Mouse (Mus musculus): ENCODE measurements around the gene Lix1l. TPM values are rescaled to one million over a fixed set of nuclear protein-coding genes. Genes with fewer than 3 reads are reported as not detected.
"Not testable (repeated sequence)": the region's sequence is repeated elsewhere in the genome, so short reads cannot be mapped to it uniquely, and the experiment has no call there.

Gene Lix1l
- polyA plus RNA-seq, 1 experiment from 2014 or later, result 4.7 TPM

DNA sequence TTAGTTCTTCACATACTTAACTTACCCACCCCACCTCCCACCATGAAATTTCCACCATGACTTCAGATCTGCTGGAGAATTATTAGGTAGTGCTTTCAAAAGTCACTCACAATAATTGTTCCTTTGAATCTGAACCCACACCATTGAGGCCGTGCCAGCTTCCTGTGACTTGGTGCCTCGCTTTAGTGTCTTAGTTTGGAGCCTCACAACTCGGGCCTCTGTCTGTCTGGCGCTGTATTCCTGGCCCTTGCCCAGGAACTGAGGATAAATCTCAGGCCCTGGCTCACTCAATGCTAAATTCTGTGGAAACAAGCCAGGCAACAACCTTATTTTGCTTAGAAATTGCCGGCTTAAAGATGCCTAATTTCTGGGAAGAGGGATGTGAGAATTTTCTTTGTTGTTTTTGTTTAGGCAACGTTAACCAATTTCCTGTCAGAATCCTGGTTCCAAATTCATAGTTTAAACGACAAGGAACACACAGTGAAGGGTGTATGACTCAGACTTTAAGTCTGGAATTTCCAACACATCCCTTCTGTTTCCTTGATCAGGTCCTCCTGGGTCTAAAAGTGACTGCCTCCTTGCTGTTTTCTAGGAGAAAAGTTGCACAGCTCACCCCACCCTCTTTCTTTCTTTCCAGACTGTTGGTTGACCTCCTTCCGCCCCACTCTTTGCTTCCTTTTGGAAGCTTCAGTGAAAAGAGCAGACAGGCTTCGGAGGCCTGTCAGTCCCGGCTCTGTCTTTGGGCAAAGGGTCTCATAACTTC is 1.2 kb downstream of the Lix1l start:
- no peaks in the 10 kb centered on the region for H3K27me3 ChIP-seq (ENCODE audit: control insufficient read depth, insufficient read depth, low read depth, low read length)
- no peak for ATAC-seq
- peaks cover 57% of the 10 kb centered on the region for H3K4me1 ChIP-seq (ENCODE audit: control insufficient read depth, insufficient read depth, low read length)
- H3K4me2 ChIP-seq (ENCODE audit: low read length), result peak overlapping the region; percentile 88
- no peaks in the 10 kb centered on the region for H3K9me3 ChIP-seq (replicated peaks; ENCODE audit: control insufficient read depth, low read length, poor library complexity, severe bottlenecking)
- 13% methylated on average over 10 of the region's 10 CpGs for WGBS
- H3K27ac ChIP-seq (ENCODE audit: low read length), result peak overlapping the region; percentile 94
- H3K9ac ChIP-seq (ENCODE audit: low read depth, low read length), result peak overlapping the region; percentile 95
- H3K4me3 ChIP-seq (ENCODE audit: low read depth, low read length), result peak overlapping the region; percentile 89
- H3K36me3 ChIP-seq (ENCODE audit: control insufficient read depth, insufficient read depth, low read length), result no peaks in the 10 kb centered on the region

DNA sequence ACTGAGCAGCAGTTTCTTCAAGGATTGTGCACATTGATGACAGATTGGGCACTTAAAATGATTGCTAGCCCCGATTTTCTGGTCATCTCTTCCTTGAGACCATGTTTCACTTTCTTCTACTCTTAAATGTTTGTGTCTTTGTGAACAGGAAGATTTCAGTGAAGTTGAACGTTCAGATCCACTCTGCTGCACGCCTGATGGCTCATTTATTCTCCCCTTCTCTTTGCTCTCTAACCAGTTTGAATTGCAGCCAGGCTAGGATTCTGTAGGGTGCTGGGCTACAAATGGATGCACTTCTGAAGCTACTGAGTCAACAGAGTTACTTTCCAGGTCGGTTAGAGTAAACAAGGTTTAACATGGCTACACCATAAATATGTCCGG is 1.7 kb downstream of the Lix1l start:
- Histone ChIP-seq H3K27me3 (ENCODE audit: control insufficient read depth, insufficient read depth, low read depth, low read length) (no peaks in the 10 kb centered on the region), H3K36me3 (ENCODE audit: control insufficient read depth, insufficient read depth, low read length) (no peaks in the 10 kb centered on the region), H3K4me3 (ENCODE audit: low read depth, low read length) (peak overlapping the region; percentile 89), H3K9ac (ENCODE audit: low read depth, low read length) (peak overlapping the region; percentile 95), H3K27ac (ENCODE audit: low read length) (peak overlapping the region; percentile 72), H3K9me3 (replicated peaks; ENCODE audit: control insufficient read depth, low read length, poor library complexity, severe bottlenecking) (no peaks in the 10 kb centered on the region), H3K4me2 (ENCODE audit: low read length) (peak overlapping the region; percentile 88), H3K4me1 (ENCODE audit: control insufficient read depth, insufficient read depth, low read length) (peaks cover 57% of the 10 kb centered on the region)
- ATAC-seq, result no peak
- 29% methylated on average over 5 of the region's 5 CpGs for WGBS

DNA sequence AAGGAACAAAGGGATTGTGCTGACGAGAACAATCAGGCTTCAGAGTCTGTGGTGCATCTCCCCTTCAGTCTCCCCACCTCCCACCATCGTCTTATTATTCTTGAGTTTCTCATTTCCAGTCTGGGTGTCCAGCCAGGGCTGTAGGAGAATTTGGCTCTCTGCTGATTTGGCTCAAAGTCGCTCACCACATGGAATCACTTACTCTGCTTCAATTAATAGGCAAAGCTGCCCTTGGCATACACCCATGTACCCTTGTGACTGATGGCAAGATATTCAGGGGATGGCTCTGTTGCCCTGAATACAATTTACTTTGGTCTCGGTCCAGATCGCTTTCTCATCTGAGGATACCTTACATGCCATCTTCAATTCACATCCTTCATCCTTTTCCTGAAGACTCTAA is 2.4 kb downstream of the Lix1l start:
- Histone ChIP-seq H3K27ac (ENCODE audit: low read length) (peak overlapping the region; percentile 72; the same call in 1 of the 2 replicates), H3K4me2 (ENCODE audit: low read length) (peak overlapping the region; percentile 88), H3K9me3 (replicated peaks; ENCODE audit: control insufficient read depth, low read length, poor library complexity, severe bottlenecking) (no peaks in the 10 kb centered on the region), H3K27me3 (ENCODE audit: control insufficient read depth, insufficient read depth, low read depth, low read length) (no peaks in the 10 kb centered on the region), H3K36me3 (ENCODE audit: control insufficient read depth, insufficient read depth, low read length) (no peaks in the 10 kb centered on the region), H3K9ac (ENCODE audit: low read depth, low read length) (peak overlapping the region; percentile 95), H3K4me3 (ENCODE audit: low read depth, low read length) (peak overlapping the region; percentile 89), H3K4me1 (ENCODE audit: control insufficient read depth, insufficient read depth, low read length) (peaks cover 57% of the 10 kb centered on the region)
- WGBS, result 21% methylated on average over 5 of the region's 5 CpGs
- ATAC-seq, result no peak

DNA sequence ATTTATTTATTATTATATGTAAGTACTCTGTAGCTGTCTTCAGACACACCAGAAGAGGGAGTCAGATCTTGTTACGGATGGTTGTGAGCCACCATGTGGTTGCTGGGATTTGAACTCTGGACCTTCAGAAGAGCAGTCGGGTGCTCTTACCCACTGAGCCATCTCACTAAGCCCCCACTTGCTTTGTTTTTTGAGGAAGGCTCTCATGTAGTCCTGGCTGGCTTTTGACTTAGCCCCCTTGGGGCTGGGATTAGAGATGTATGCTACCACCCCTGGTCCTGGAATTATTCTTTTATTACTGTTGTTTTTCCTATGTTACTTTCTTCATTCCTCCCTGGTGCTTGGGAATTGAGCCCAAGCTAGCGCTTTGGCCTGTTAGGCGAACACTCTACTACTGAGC is 5.1 kb downstream of the Lix1l start:
- H3K4me3 ChIP-seq (ENCODE audit: low read depth, low read length); H3K4me2 ChIP-seq (ENCODE audit: low read length); H3K27ac ChIP-seq (ENCODE audit: low read length); ATAC-seq; H3K9me3 ChIP-seq (replicated peaks; ENCODE audit: control insufficient read depth, low read length, poor library complexity, severe bottlenecking); H3K36me3 ChIP-seq (ENCODE audit: control insufficient read depth, insufficient read depth, low read length); H3K9ac ChIP-seq (ENCODE audit: low read depth, low read length); H3K27me3 ChIP-seq (ENCODE audit: control insufficient read depth, insufficient read depth, low read depth, low read length): not testable (repeated sequence)
- peaks cover 41% of the 10 kb centered on the region for H3K4me1 ChIP-seq (ENCODE audit: control insufficient read depth, insufficient read depth, low read length)
- WGBS, result 91% methylated on average over 3 of the region's 4 CpGs

DNA sequence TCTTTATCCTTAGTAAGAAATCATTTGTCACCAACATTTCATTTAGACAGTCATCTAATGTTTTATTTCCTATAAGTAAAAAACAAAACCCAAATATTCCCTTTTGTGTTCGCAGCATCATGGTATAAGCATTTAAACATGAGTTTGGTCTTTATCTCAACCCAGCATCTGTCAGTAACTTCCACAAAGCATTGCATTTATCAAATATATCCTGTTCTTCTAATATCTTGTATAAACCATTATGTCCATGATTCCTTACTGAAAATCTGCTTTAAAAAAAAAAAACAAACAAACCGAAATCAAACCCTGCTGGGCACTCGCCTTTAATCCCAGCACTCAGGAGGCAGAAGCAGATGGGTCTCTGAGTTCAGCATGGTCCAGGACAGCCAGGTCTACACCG is 5.7 kb downstream of the Lix1l start:
- Histone ChIP-seq H3K9ac (ENCODE audit: low read depth, low read length) (no peak overlapping the region), H3K4me1 (ENCODE audit: control insufficient read depth, insufficient read depth, low read length) (peaks cover 41% of the 10 kb centered on the region), H3K9me3 (replicated peaks; ENCODE audit: control insufficient read depth, low read length, poor library complexity, severe bottlenecking) (no peaks in the 10 kb centered on the region), H3K4me2 (ENCODE audit: low read length) (no peak overlapping the region), H3K27me3 (ENCODE audit: control insufficient read depth, insufficient read depth, low read depth, low read length) (no peaks in the 10 kb centered on the region), H3K36me3 (ENCODE audit: control insufficient read depth, insufficient read depth, low read length) (no peaks in the 10 kb centered on the region), H3K4me3 (ENCODE audit: low read depth, low read length) (no peak overlapping the region), H3K27ac (ENCODE audit: low read length) (no peak overlapping the region)
- 90% methylated on average over 4 of the region's 4 CpGs for WGBS
- ATAC-seq, result no peak

DNA sequence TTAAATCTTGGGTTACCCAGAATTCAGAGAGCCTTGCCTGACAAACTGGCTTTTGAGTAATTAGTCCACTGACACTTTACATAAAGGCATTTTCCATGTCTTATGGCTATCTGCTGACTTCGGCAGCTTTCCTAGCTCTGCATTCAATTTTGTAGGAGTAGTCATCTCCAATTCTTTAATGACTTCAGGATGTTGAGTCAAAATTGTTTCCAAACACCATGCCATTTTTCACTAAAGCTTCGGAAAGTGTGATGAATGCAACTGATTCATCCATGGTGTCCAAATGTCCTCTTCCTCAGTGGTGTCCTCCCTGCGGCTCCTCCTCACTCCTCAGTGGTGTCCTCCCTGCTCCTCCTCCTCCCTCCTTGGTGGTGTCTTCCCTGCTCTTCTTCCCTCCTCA is 17.0 kb downstream of the Lix1l start:
- no peak overlapping the region for H3K4me2 ChIP-seq (ENCODE audit: low read length)
- no peak overlapping the region for H3K9ac ChIP-seq (ENCODE audit: low read depth, low read length)
- 99% methylated on average over 3 of the region's 3 CpGs for WGBS
- no peak overlapping the region for H3K4me3 ChIP-seq (ENCODE audit: low read depth, low read length)
- no peak for ATAC-seq
- H3K27ac ChIP-seq (ENCODE audit: low read length), result no peak overlapping the region
- H3K4me1 ChIP-seq (ENCODE audit: control insufficient read depth, insufficient read depth, low read length), result no peaks in the 10 kb centered on the region
- H3K27me3 ChIP-seq (ENCODE audit: control insufficient read depth, insufficient read depth, low read depth, low read length), result no peaks in the 10 kb centered on the region
- H3K9me3 ChIP-seq (replicated peaks; ENCODE audit: control insufficient read depth, low read length, poor library complexity, severe bottlenecking), result no peaks in the 10 kb centered on the region
- peaks cover 41% of the 10 kb centered on the region for H3K36me3 ChIP-seq (ENCODE audit: control insufficient read depth, insufficient read depth, low read length)

DNA sequence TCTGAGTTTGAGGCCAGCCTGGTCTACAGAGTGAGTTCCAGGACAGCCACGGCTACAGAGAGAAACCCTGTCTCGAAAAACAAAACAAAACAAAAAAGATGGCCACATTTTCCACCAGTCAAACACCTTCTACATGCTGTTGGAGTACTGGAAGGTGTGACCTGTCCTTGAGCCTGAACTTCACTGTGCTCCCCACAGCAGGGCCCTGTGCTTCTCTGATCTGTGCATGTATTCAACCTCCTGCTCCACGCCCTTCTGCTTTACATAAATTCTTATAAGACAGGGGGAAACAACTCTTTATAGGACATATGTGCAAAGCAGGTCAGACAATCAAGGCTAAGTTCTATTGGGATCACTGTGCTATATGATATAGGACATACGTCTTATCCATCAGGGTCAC is 22.3 kb downstream of the Lix1l start:
- Histone ChIP-seq H3K9ac (ENCODE audit: low read depth, low read length) (no peak overlapping the region), H3K4me2 (ENCODE audit: low read length) (no peak overlapping the region), H3K27me3 (ENCODE audit: control insufficient read depth, insufficient read depth, low read depth, low read length) (no peaks in the 10 kb centered on the region), H3K4me1 (ENCODE audit: control insufficient read depth, insufficient read depth, low read length) (no peaks in the 10 kb centered on the region), H3K9me3 (replicated peaks; ENCODE audit: control insufficient read depth, low read length, poor library complexity, severe bottlenecking) (no peaks in the 10 kb centered on the region), H3K27ac (ENCODE audit: low read length) (no peak overlapping the region), H3K4me3 (ENCODE audit: low read depth, low read length) (no peak overlapping the region), H3K36me3 (ENCODE audit: control insufficient read depth, insufficient read depth, low read length) (peaks cover 32% of the 10 kb centered on the region)
- ATAC-seq, result no peak
- 95% methylated on average over 4 of the region's 4 CpGs for WGBS

DNA sequence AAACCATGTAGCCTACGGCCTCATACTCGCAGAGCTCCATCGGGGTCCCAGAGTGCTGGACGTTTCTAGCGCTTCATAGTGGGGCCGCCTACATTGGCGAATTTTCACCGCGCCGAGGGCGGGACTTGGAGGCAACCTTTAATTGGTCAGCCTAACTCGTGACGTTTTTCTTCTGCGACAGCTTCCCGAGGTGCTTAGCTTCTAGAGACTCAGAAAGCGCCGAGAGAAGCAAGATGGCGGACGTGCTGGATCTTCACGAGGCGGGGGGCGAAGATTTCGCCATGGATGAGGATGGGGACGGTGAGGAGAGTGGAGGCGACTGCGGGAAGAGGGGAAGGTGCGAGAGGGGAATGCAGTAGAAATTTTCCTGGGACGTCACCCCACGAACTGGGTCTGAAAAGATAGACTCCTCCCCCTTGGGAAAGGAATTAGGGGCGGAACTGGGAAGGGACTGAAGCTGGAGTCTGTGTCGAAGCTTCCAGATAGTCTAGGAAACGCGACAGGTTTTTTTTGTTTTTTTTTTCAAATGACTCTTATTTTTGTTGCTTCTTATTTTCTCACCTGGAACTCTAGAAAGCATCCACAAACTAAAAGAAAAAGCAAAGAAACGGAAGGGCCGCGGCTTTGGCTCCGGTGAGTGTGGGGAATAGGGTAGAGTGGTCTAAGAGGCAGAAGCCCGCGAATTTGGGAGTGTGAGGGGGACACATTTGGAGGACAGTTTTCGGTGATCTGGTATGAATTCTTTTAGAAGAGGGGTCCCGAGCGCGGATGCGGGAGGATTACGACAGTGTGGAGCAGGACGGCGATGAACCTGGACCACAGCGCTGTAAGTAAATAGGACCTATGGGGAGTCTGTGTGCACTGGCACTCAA is 29.0 kb downstream of the Lix1l start, which contains the start of gene Rbm8a:
Rbm8a (plus strand) TSS at position 205 of the 872 bp plus-strand sequence.
- H3K36me3 ChIP-seq (ENCODE audit: control insufficient read depth, insufficient read depth, low read length), result peaks cover 6% of the 10 kb centered on the region; the same call in 1 of the 2 replicates
- under 1% methylated on average over 48 of the region's 48 CpGs for WGBS

DNA sequence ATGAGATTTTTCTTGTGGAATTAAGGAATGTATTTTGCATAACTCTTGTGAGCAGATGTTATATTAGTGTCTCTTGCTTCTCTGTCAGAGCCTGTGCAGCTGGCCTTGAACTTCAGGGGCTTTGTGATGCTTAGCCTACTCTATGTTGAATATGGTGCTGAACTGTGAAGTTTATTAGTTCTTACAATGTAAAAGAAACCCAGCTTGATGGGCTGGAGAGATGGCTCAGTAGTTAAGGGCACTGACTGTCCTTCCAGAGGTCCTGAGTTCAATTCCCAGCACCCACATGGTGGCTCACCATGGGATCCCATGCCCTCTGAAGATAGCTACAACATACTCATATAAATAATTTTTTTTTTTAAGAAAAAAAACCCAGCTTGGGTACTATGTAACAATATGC is 31.1 kb downstream of the Lix1l start:
- Histone ChIP-seq H3K9ac (ENCODE audit: low read depth, low read length) (no peak overlapping the region), H3K27me3 (ENCODE audit: control insufficient read depth, insufficient read depth, low read depth, low read length) (no peaks in the 10 kb centered on the region), H3K4me1 (ENCODE audit: control insufficient read depth, insufficient read depth, low read length) (peaks cover 29% of the 10 kb centered on the region), H3K4me2 (ENCODE audit: low read length) (no peak overlapping the region), H3K9me3 (replicated peaks; ENCODE audit: control insufficient read depth, low read length, poor library complexity, severe bottlenecking) (no peaks in the 10 kb centered on the region), H3K4me3 (ENCODE audit: low read depth, low read length) (no peak overlapping the region), H3K27ac (ENCODE audit: low read length) (no peak overlapping the region), H3K36me3 (ENCODE audit: control insufficient read depth, insufficient read depth, low read length) (peaks cover 4% of the 10 kb centered on the region; the same call in 1 of the 2 replicates)
- no peak for ATAC-seq

More for the DNA sequence above, 29.0 kb downstream of the Lix1l start, which contains the start of gene Rbm8a:
- no peaks in the 10 kb centered on the region for H3K27me3 ChIP-seq (ENCODE audit: control insufficient read depth, insufficient read depth, low read depth, low read length)
- peak within 1 kb of the TSS; percentile 84 for H3K4me2 ChIP-seq (ENCODE audit: low read length)
- H3K4me1 ChIP-seq (ENCODE audit: control insufficient read depth, insufficient read depth, low read length), result peaks cover 18% of the 10 kb centered on the region
- peak; percentile 96 for ATAC-seq
- peak within 1 kb of the TSS; percentile 72 for H3K27ac ChIP-seq (ENCODE audit: low read length)
- H3K9me3 ChIP-seq (replicated peaks; ENCODE audit: control insufficient read depth, low read length, poor library complexity, severe bottlenecking), result no peaks in the 10 kb centered on the region
- H3K4me3 ChIP-seq (ENCODE audit: low read depth, low read length), result peak within 1 kb of the TSS; percentile 59
- H3K9ac ChIP-seq (ENCODE audit: low read depth, low read length), result peak within 1 kb of the TSS; percentile 75
